Mouse (Mus musculus): ENCODE results near the gene Slco1a4. TPM values are rescaled to one million over a fixed set of nuclear protein-coding genes. Genes with fewer than 3 reads are reported as not detected.
"Not testable (repeated sequence)": the region's sequence is repeated elsewhere in the genome, so short reads cannot be mapped to it uniquely, and the experiment has no call there.

Gene Slco1a4
- 0.02 TPM in 1 of 2 replicates, not detected in the other for polyA plus RNA-seq (2012; rRNA removed)

DNA sequence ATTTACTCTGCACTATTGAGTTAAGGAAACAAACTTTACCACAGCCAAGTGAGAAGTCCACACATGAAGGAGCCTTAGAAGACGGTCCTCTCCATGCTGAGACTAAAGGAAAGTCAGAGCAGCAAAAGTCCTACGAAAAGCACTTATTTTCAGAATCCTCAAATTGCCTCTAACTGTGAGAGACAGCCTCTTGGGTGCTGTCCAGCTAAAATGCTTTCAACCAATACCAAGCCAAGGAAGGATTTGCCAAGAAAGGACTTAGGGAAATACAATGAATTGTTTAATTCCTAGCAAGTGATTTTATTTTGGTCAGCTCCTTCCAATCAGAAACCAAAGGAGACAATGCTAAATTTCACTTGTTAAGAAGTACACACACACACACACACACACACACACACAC is at the start of gene Slco1a4:
Gene Slco1a4 (minus strand): TSS at position 115 of the 400 bp plus-strand sequence.
- H3K4me1 ChIP-seq (ENCODE audit: control insufficient read depth, insufficient read depth, low read length) = no peaks in the 10 kb centered on the region
- 33% methylated on average over 2 of the region's 2 CpGs for WGBS
- DNase-seq = no peak
- no peak for TF ChIP-seq POLR2A (IDR thresholded peaks at IDR 0.05; ENCODE audit: borderline replicate concordance, extremely low read depth, low read depth, low read length)
- TF ChIP-seq CTCF (IDR thresholded peaks at IDR 0.05; ENCODE audit: insufficient read depth, low read length) = no peak
- no peak within 1 kb of the TSS for H3K4me3 ChIP-seq (replicated peaks; ENCODE audit: extremely low read depth, low read depth, low read length)

GRCm38 (mm10) chr6:141898197-141898596 is 42.2 kb upstream of the Slco1a4 start:
- Histone ChIP-seq H3K4me3 (replicated peaks; ENCODE audit: extremely low read depth, low read depth, low read length) (no peak overlapping the region), H3K4me1 (ENCODE audit: control insufficient read depth, insufficient read depth, low read length) (no peaks in the 10 kb centered on the region)
- 53% methylated on average over 2 of the region's 2 CpGs for WGBS
- TF ChIP-seq POLR2A (IDR thresholded peaks at IDR 0.05; ENCODE audit: borderline replicate concordance, extremely low read depth, low read depth, low read length) (no peak), CTCF (IDR thresholded peaks at IDR 0.05; ENCODE audit: insufficient read depth, low read length) (no peak)
- no peak for DNase-seq

- TF ChIP-seq POLR2A (IDR thresholded peaks at IDR 0.05; ENCODE audit: borderline replicate concordance, extremely low read depth, low read depth, low read length) (no peak), CTCF (IDR thresholded peaks at IDR 0.05; ENCODE audit: insufficient read depth, low read length) (no peak)
- Histone ChIP-seq H3K4me3 (replicated peaks; ENCODE audit: extremely low read depth, low read depth, low read length) (no peak overlapping the region), H3K4me1 (ENCODE audit: control insufficient read depth, insufficient read depth, low read length) (no peaks in the 10 kb centered on the region)
- WGBS = 52% methylated on average over 2 of the region's 2 CpGs
- DNase-seq = no peak
These were observed 33.7 kb upstream of the Slco1a4 start for GRCm38 (mm10) chr6:141889723-141890122.

GRCm38 (mm10) chr6:141888248-141888647 is 32.2 kb upstream of the Slco1a4 start:
- Histone ChIP-seq H3K4me3 (replicated peaks; ENCODE audit: extremely low read depth, low read depth, low read length) (no peak overlapping the region), H3K4me1 (ENCODE audit: control insufficient read depth, insufficient read depth, low read length) (no peaks in the 10 kb centered on the region)
- DNase-seq = no peak
- 77% methylated on average over 2 of the region's 2 CpGs for WGBS
- no peak for TF ChIP-seq POLR2A (IDR thresholded peaks at IDR 0.05; ENCODE audit: borderline replicate concordance, extremely low read depth, low read depth, low read length)
- no peak for TF ChIP-seq CTCF (IDR thresholded peaks at IDR 0.05; ENCODE audit: insufficient read depth, low read length)

- DNase-seq = no peak
- Histone ChIP-seq H3K4me1 (ENCODE audit: control insufficient read depth, insufficient read depth, low read length) (no peaks in the 10 kb centered on the region), H3K4me3 (replicated peaks; ENCODE audit: extremely low read depth, low read depth, low read length) (no peak overlapping the region)
- 48% methylated on average over 1 of the region's 1 CpGs for WGBS
- TF ChIP-seq CTCF (IDR thresholded peaks at IDR 0.05; ENCODE audit: insufficient read depth, low read length) (no peak), POLR2A (IDR thresholded peaks at IDR 0.05; ENCODE audit: borderline replicate concordance, extremely low read depth, low read depth, low read length) (no peak)
These were observed 26.6 kb upstream of the Slco1a4 start for GRCm38 (mm10) chr6:141882581-141882980.

DNA sequence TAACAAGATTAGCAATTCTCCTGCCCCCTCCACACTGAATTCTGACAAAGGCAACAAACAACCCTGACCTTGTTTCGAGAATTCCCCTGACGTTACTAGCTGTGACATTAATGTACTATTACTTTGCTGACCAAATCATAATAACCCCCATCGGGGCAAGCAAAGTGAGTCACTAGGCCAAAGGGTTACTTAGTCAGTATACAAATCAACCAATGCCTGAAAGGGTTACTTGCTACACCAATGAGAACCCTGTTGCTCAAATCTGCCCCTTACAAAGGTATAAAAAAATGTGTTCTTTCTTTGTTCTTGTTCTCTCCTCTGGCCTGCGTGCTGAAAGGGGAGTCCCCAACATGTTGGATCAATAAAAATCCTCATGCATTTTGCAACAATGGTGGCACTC is 19.7 kb upstream of the Slco1a4 start:
- not testable (repeated sequence) for H3K4me1 ChIP-seq (ENCODE audit: control insufficient read depth, insufficient read depth, low read length); DNase-seq; H3K4me3 ChIP-seq (replicated peaks; ENCODE audit: extremely low read depth, low read depth, low read length)
- 86% methylated on average over 4 of the region's 4 CpGs for WGBS

DNA sequence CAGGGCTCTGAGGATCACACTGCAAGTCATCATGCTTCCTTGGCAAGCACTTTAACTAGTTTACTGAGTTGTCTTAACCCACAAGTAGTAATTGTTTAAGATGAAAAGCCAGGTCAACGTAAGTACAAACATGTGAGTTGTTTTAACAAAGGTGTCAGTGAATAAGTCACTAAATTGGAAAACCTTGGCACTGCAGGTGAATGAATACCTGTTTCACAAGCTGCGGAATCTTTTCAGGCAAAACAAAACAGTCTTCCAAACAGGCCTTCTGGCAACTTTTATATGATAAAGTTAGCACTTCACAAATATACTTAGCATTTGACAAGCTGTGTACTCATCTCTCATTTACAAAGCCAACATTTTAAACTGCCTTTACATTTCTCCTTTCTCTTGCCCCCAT is 15.7 kb upstream of the Slco1a4 start:
- H3K4me1 ChIP-seq (ENCODE audit: control insufficient read depth, insufficient read depth, low read length) = no peaks in the 10 kb centered on the region
- TF ChIP-seq POLR2A (IDR thresholded peaks at IDR 0.05; ENCODE audit: borderline replicate concordance, extremely low read depth, low read depth, low read length) = no peak
- TF ChIP-seq CTCF (IDR thresholded peaks at IDR 0.05; ENCODE audit: insufficient read depth, low read length) = no peak
- no peak overlapping the region for H3K4me3 ChIP-seq (replicated peaks; ENCODE audit: extremely low read depth, low read depth, low read length)
- DNase-seq = no peak
- WGBS = 67% methylated on average over 2 of the region's 2 CpGs

- no peaks in the 10 kb centered on the region for H3K4me1 ChIP-seq (ENCODE audit: control insufficient read depth, insufficient read depth, low read length)
- 78% methylated on average over 5 of the region's 5 CpGs for WGBS
- H3K4me3 ChIP-seq (replicated peaks; ENCODE audit: extremely low read depth, low read depth, low read length) = no peak overlapping the region
- DNase-seq = no peak
- TF ChIP-seq CTCF (IDR thresholded peaks at IDR 0.05; ENCODE audit: insufficient read depth, low read length) (no peak), POLR2A (IDR thresholded peaks at IDR 0.05; ENCODE audit: borderline replicate concordance, extremely low read depth, low read depth, low read length) (no peak)
These were observed 12.7 kb upstream of the Slco1a4 start for GRCm38 (mm10) chr6:141868735-141869134.

- WGBS = 80% methylated on average over 5 of the region's 5 CpGs
- TF ChIP-seq POLR2A (IDR thresholded peaks at IDR 0.05; ENCODE audit: borderline replicate concordance, extremely low read depth, low read depth, low read length) = no peak
- TF ChIP-seq CTCF (IDR thresholded peaks at IDR 0.05; ENCODE audit: insufficient read depth, low read length) = no peak
- Histone ChIP-seq H3K4me1 (ENCODE audit: control insufficient read depth, insufficient read depth, low read length) (no peaks in the 10 kb centered on the region), H3K4me3 (replicated peaks; ENCODE audit: extremely low read depth, low read depth, low read length) (no peak overlapping the region)
- no peak for DNase-seq
These were observed 10.0 kb upstream of the Slco1a4 start for GRCm38 (mm10) chr6:141866026-141866425.

GRCm38 (mm10) chr6:141857735-141858531 is 1.9 kb upstream of the Slco1a4 start:
- no peak for TF ChIP-seq POLR2A (IDR thresholded peaks at IDR 0.05; ENCODE audit: borderline replicate concordance, extremely low read depth, low read depth, low read length)
- TF ChIP-seq CTCF (IDR thresholded peaks at IDR 0.05; ENCODE audit: insufficient read depth, low read length) = no peak
- no peak for DNase-seq
- H3K4me3 ChIP-seq (replicated peaks; ENCODE audit: extremely low read depth, low read depth, low read length) = no peak overlapping the region
- 49% methylated on average over 8 of the region's 8 CpGs for WGBS
- no peaks in the 10 kb centered on the region for H3K4me1 ChIP-seq (ENCODE audit: control insufficient read depth, insufficient read depth, low read length)
